Mouse (Mus musculus) MEL (cell line): ENCODE results near the gene Dusp1. TPM values are rescaled to one million over a fixed set of nuclear protein-coding genes. Genes with fewer than 3 reads are reported as not detected.

Experiments
- DNase-seq: peaks from one replicate; pipeline ENCODE4 v3.0.0; 2011; ENCODE audit warnings: low read depth, low spot score
- H3K27ac ChIP-seq: 2 replicates; pipeline ENCODE4 v1.5.1; 2012; ENCODE audit warnings: low read depth, mild to moderate bottlenecking, control low read depth, low read length, moderate library complexity; ENCODE audit not compliant: control insufficient read depth
- H3K27me3 ChIP-seq, 2 experiments: fragments of 150-350 bp in 1 of 2; sonication (generic) in 1 of 2; 2 replicates each; pipeline ENCODE4 v1.6.1; 2012; ENCODE audit warnings: low read length in 2 of 2, mild to moderate bottlenecking in 2 of 2, improper control_type of control experiment in 1 of 2, moderate library complexity in 1 of 2; ENCODE audit not compliant: insufficient read depth in 2 of 2, control insufficient read depth in 1 of 2
- H3K36me3 ChIP-seq, 2 experiments: 2 replicates each; pipeline ENCODE4 v1.6.1; 2012 to 2014; ENCODE audit warnings: low read length in 2 of 2, improper control_type of control experiment in 1 of 2, inconsistent platforms in 1 of 2, mild to moderate bottlenecking in 1 of 2; ENCODE audit not compliant: insufficient read depth in 2 of 2, control insufficient read depth in 1 of 2
- H3K4me1 ChIP-seq, 2 experiments: fragments of 150-350 bp in 1 of 2; sonication (generic) in 1 of 2; 2 replicates each; pipeline ENCODE4 v1.6.1; 2012; ENCODE audit warnings: low read length in 2 of 2, improper control_type of control experiment in 1 of 2, mild to moderate bottlenecking in 1 of 2; ENCODE audit not compliant: insufficient read depth in 2 of 2, control insufficient read depth in 1 of 2
- H3K4me3 ChIP-seq, 2 experiments: fragments of 150-350 bp in 1 of 2; sonication (generic) in 1 of 2; 2 replicates each; pipeline ENCODE4 v1.5.1; 2012; ENCODE audit warnings: low read depth in 2 of 2, low read length in 2 of 2, mild to moderate bottlenecking in 2 of 2, moderate library complexity in 2 of 2, control low read depth in 1 of 2, improper control_type of control experiment in 1 of 2; ENCODE audit not compliant: control insufficient read depth in 1 of 2, insufficient read depth in 1 of 2
- H3K79me2 ChIP-seq: 2 replicates; pipeline ENCODE4 v1.6.1; 2012; ENCODE audit warnings: mild to moderate bottlenecking, low read length, moderate library complexity; ENCODE audit not compliant: control insufficient read depth, poor library complexity, insufficient read depth
- H3K9ac ChIP-seq: 2 replicates; pipeline ENCODE4 v1.6.1; 2012; ENCODE audit warnings: low read depth, mild to moderate bottlenecking, control low read depth, low read length, moderate library complexity; ENCODE audit not compliant: control insufficient read depth, poor library complexity, severe bottlenecking
- H3K9me3 ChIP-seq: fragments of 150-350 bp; sonication (generic); replicated peaks from 2 replicates; pipeline ENCODE4 v1.6.1; 2012; ENCODE audit warnings: mild to moderate bottlenecking, low read length, improper control_type of control experiment, moderate library complexity; ENCODE audit not compliant: insufficient read depth
- BHLHE40 ChIP-seq: IDR thresholded peaks from 2 replicates; pipeline ENCODE4 v1.6.1; 2012; ENCODE audit warnings: low read depth, mild to moderate bottlenecking, inconsistent platforms, low read length, improper control_type of control experiment, borderline replicate concordance
- CHD2 ChIP-seq: IDR thresholded peaks from 2 replicates; pipeline ENCODE4 v1.6.1; 2011; ENCODE audit warnings: low read length, improper control_type of control experiment
- E2F4 ChIP-seq: IDR thresholded peaks from 2 replicates; pipeline ENCODE4 v1.6.1; 2011; ENCODE audit warnings: low read depth, low read length, improper control_type of control experiment, borderline replicate concordance
- ELF1 ChIP-seq: IDR thresholded peaks from 2 replicates; pipeline ENCODE4 v1.6.1; 2014; ENCODE audit warnings: low read depth, mild to moderate bottlenecking, inconsistent platforms, low read length, improper control_type of control experiment, moderate library complexity
- ETS1 ChIP-seq: IDR thresholded peaks from 2 replicates; pipeline ENCODE4 v1.6.1; 2012; ENCODE audit warnings: low read depth, mild to moderate bottlenecking, inconsistent platforms, low read length, improper control_type of control experiment, moderate library complexity
- HCFC1 ChIP-seq: IDR thresholded peaks from 2 replicates; pipeline ENCODE4 v1.6.1; 2012; ENCODE audit warnings: low read depth, mild to moderate bottlenecking, inconsistent platforms, low read length, improper control_type of control experiment, moderate library complexity
- JUND ChIP-seq: IDR thresholded peaks from 2 replicates; pipeline ENCODE4 v1.6.1; 2011; ENCODE audit warnings: low read depth, mild to moderate bottlenecking, improper control_type of control experiment, low read length
- KAT2A ChIP-seq: conservative IDR thresholded peaks from 2 replicates; pipeline ENCODE4 v1.6.1; 2012; ENCODE audit warnings: low read depth, low read length, improper control_type of control experiment, inconsistent platforms
- MAFK ChIP-seq: IDR thresholded peaks from 2 replicates; pipeline ENCODE4 v1.6.1; 2011; ENCODE audit warnings: low read depth, mild to moderate bottlenecking, low read length, improper control_type of control experiment, borderline replicate concordance
- MAX ChIP-seq: IDR thresholded peaks from 2 replicates; pipeline ENCODE4 v1.6.1; 2011; ENCODE audit warnings: low read length, improper control_type of control experiment
- MAZ ChIP-seq: IDR thresholded peaks from 2 replicates; pipeline ENCODE4 v1.6.1; 2012; ENCODE audit warnings: low read depth, mild to moderate bottlenecking, inconsistent platforms, low read length, improper control_type of control experiment
- MYB ChIP-seq: IDR thresholded peaks from 2 replicates; pipeline ENCODE4 v1.6.1; 2011; ENCODE audit warnings: mild to moderate bottlenecking, low read depth, low read length, improper control_type of control experiment
- MYC ChIP-seq: IDR thresholded peaks from 2 replicates; pipeline ENCODE4 v1.6.1; 2011; ENCODE audit warnings: low read depth, mild to moderate bottlenecking, low read length, improper control_type of control experiment, moderate library complexity
- NELFE ChIP-seq: IDR thresholded peaks from 2 replicates; pipeline ENCODE4 v1.6.1; 2011; ENCODE audit warnings: low read depth, low read length, improper control_type of control experiment
- NRF1 ChIP-seq: IDR thresholded peaks from 2 replicates; pipeline ENCODE4 v1.6.1; 2014; ENCODE audit warnings: low read depth, mild to moderate bottlenecking, inconsistent platforms, low read length, improper control_type of control experiment, moderate library complexity; ENCODE audit not compliant: poor library complexity, insufficient read depth, severe bottlenecking
- POLR2A ChIP-seq, 2 experiments: IDR thresholded peaks; 2 replicates each; pipeline ENCODE4 v1.6.1; 2011 to 2012; ENCODE audit warnings: low read length in 2 of 2, mild to moderate bottlenecking in 2 of 2, control low read depth in 1 of 2, improper control_type of control experiment in 1 of 2, low read depth in 1 of 2, moderate library complexity in 1 of 2; ENCODE audit not compliant: control insufficient read depth in 1 of 2, insufficient read depth in 1 of 2, poor library complexity in 1 of 2
- POLR2AphosphoS2 ChIP-seq: IDR thresholded peaks from 2 replicates; pipeline ENCODE4 v1.6.1; 2011; ENCODE audit warnings: low read length, improper control_type of control experiment
- POLR2AphosphoS5 ChIP-seq: IDR thresholded peaks from 2 replicates; pipeline ENCODE4 v1.6.1; 2012; ENCODE audit warnings: low read depth, borderline replicate concordance, mild to moderate bottlenecking, inconsistent platforms, low read length, moderate library complexity, mixed read lengths
- SIN3A ChIP-seq: IDR thresholded peaks from 2 replicates; pipeline ENCODE4 v1.6.1; 2012; ENCODE audit warnings: low read length, improper control_type of control experiment, inconsistent platforms
- SMC3 ChIP-seq: IDR thresholded peaks from 2 replicates; pipeline ENCODE4 v1.6.1; 2011; ENCODE audit warnings: low read depth, low read length, improper control_type of control experiment
- TAL1 ChIP-seq: IDR thresholded peaks from 2 replicates; pipeline ENCODE4 v1.6.1; 2012; ENCODE audit warnings: mild to moderate bottlenecking, inconsistent platforms, low read length, moderate library complexity, mixed read lengths
- TBP ChIP-seq: IDR thresholded peaks from 2 replicates; pipeline ENCODE4 v1.8.0; 2011; ENCODE audit warnings: low read depth, low read length, improper control_type of control experiment
- TCF12 ChIP-seq: IDR thresholded peaks from 2 replicates; pipeline ENCODE4 v1.6.1; 2014; ENCODE audit warnings: low read depth, mild to moderate bottlenecking, inconsistent platforms, low read length, improper control_type of control experiment, moderate library complexity
- USF2 ChIP-seq, 2 experiments: IDR thresholded peaks; 2 replicates each; pipeline ENCODE4 v1.6.1; 2011 to 2012; ENCODE audit warnings: improper control_type of control experiment in 2 of 2, low read length in 2 of 2, borderline replicate concordance in 1 of 2, inconsistent platforms in 1 of 2, low read depth in 1 of 2, mild to moderate bottlenecking in 1 of 2; ENCODE audit not compliant: insufficient read depth in 1 of 2
- ZC3H11A ChIP-seq: IDR thresholded peaks from 2 replicates; pipeline ENCODE4 v1.6.1; 2012; ENCODE audit warnings: low read depth, mild to moderate bottlenecking, inconsistent platforms, low read length, improper control_type of control experiment
- ZNF384 ChIP-seq: IDR thresholded peaks from 2 replicates; pipeline ENCODE4 v1.6.1; 2012; ENCODE audit warnings: low read depth, mild to moderate bottlenecking, inconsistent platforms, low read length, improper control_type of control experiment
- polyA plus RNA-seq, 2 experiments: library from polyadenylated mRNA; stranded (reverse) in 1 of 2; unstranded in 1 of 2; fragments of >175 nt in 1 of 2; fragments of >200 nt in 1 of 2; gene quantifications; 2 replicates each; pipeline versions ENCODE4 v1.2.1 to v1.2.4; 2012; ENCODE audit warnings: low replicate concordance in 2 of 2, low read depth in 1 of 2; ENCODE audit not compliant: insufficient read length in 2 of 2, insufficient read depth in 1 of 2, missing spikeins in 1 of 2
- total RNA-seq: library from RNA; depleted of rRNA; stranded (reverse); fragments of 300-350 nt; gene quantifications from 2 replicates; pipeline ENCODE4 v1.2.3, GENCODE M21; 2012

Gene Dusp1
- total and polyA plus RNA-seq, 3 experiments = 0.96 to 5.0 TPM; not detected in 1

DNA sequence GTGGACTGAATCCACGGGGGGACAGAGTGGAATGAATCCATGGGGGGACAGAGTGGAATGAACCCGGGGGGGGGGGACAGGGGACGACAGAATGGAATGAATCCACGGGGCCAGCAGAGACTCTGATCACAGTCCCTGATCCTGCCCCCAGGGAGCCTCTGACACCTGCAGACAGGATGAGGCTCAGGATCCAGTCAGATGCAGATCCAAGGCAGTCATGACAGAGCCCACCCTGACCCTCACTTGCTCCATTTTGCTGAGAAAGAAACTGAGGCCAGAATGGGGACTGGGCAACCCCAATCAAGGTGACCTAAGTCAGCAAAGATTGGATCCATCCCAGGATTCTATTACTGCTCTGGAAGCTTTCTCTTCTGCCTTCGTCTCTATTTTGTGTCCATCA is 13.4 kb downstream of the Dusp1 start:
- H3K9me3 ChIP-seq = no peaks in the 10 kb centered on the region
- H3K4me1 ChIP-seq = no peaks in the 10 kb centered on the region
- H3K79me2 ChIP-seq = no peaks in the 10 kb centered on the region
- H3K36me3 ChIP-seq = no peaks in the 10 kb centered on the region
- no peak overlapping the region for H3K9ac ChIP-seq
- TF ChIP-seq TCF12 (no peak), MYC (no peak), MAZ (no peak), TBP (no peak), MAX (no peak), POLR2AphosphoS5 (no peak), ZNF384 (no peak), POLR2A (IDR thresholded peaks at IDR 0.05; ENCODE audit: control insufficient read depth in 1 of 2, insufficient read depth in 1 of 2, low read depth in 1 of 2, low read length in 2 of 2, poor library complexity in 1 of 2) (no peak), BHLHE40 (no peak), POLR2AphosphoS2 (no peak), CHD2 (no peak), MYB (no peak), ELF1 (no peak), ZC3H11A (no peak), SMC3 (no peak), NRF1 (no peak), E2F4 (no peak), HCFC1 (no peak)
- no peak overlapping the region for H3K27ac ChIP-seq
- H3K27me3 ChIP-seq = peaks cover 11 to 13% of the 10 kb centered on the region in 2 experiments
- H3K4me3 ChIP-seq = no peak overlapping the region
- no peak for DNase-seq

DNA sequence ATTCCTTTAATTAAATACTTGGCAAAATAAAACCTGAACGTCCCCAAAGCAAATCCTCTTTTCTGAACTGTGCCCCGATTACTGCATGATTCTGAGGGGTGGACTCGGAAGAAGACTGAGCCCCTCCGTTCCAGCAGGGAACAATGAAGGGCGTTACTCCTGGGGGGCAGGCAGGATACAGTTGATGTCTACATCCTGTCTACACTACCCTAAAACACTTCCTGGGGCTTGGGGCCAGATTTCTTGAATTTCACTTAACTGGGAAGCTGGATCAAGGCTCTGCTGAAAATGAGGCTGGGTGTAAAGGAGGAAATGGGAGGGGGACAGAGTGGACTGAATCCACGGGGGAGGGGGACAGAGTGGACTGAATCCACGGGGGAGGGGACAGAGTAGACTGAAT is 14.2 kb downstream of the Dusp1 start:
- H3K27ac ChIP-seq = no peak overlapping the region
- no peak for DNase-seq
- H3K27me3 ChIP-seq = peaks cover 5 to 10% of the 10 kb centered on the region in 2 experiments
- no peaks in the 10 kb centered on the region for H3K4me1 ChIP-seq
- no peak overlapping the region for H3K9ac ChIP-seq
- no peak overlapping the region for H3K4me3 ChIP-seq
- TF ChIP-seq MAFK (no peak), ETS1 (no peak), USF2 (IDR thresholded peaks at IDR 0.05; ENCODE audit: borderline replicate concordance in 1 of 2, insufficient read depth in 1 of 2, low read depth in 1 of 2, low read length in 2 of 2) (no peak), MYC (no peak), SMC3 (no peak), JUND (no peak), KAT2A (no peak), NELFE (no peak), MAX (no peak), SIN3A (no peak), TAL1 (no peak), BHLHE40 (no peak)
- H3K36me3 ChIP-seq = no peaks in the 10 kb centered on the region
- H3K79me2 ChIP-seq = no peaks in the 10 kb centered on the region
- no peaks in the 10 kb centered on the region for H3K9me3 ChIP-seq
